Mouse (Mus musculus) lung, postnatal 0 days (tissue): Measurements from ENCODE around the gene Brk1.

Experiments
- CTCF ChIP-seq: IDR thresholded peaks from 2 replicates; pipeline ENCODE4 v1.5.1; 2016; ENCODE audit warnings: antibody characterized with exemption, mild to moderate bottlenecking
- EP300 ChIP-seq: IDR thresholded peaks from 2 replicates; pipeline ENCODE4 v1.6.1; 2016; ENCODE audit warnings: antibody characterized with exemption, mild to moderate bottlenecking, control low read depth

DNA sequence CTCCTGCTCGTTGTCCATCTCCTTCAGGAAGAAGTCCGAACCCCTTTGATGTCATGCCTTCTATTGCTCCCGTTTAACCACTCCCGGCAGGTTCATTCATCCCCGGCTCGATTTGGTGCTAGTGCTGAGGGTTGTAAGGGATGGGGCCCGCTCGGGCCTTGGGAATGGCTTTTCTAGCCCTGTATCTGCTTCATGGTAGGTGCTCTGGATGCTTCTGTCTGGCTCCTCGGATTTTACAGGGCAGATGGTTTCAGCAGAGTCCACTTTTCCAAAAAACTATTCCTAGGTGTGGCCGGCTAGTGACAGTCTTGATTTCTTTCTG lies 613 bp downstream of the Brk1 start:
- TF ChIP-seq CTCF (no peak), EP300 (no peak)
